Mouse (Mus musculus) embryonic fibroblast, embryonic 13.5 days (primary cell): ENCODE results near the gene Tcf7l1.

ENCODE experiments used
- CTCF ChIP-seq: IDR thresholded peaks from 2 replicates; pipeline ENCODE4 v1.5.1; 2011; ENCODE audit warnings: mild to moderate bottlenecking, control low read depth, low read length, moderate library complexity, borderline replicate concordance; ENCODE audit not compliant: insufficient read depth
- POLR2A ChIP-seq: IDR thresholded peaks from 2 replicates; pipeline ENCODE4 v1.6.1; 2011; ENCODE audit warnings: low read depth, mild to moderate bottlenecking, control low read depth, low read length, moderate library complexity

DNA sequence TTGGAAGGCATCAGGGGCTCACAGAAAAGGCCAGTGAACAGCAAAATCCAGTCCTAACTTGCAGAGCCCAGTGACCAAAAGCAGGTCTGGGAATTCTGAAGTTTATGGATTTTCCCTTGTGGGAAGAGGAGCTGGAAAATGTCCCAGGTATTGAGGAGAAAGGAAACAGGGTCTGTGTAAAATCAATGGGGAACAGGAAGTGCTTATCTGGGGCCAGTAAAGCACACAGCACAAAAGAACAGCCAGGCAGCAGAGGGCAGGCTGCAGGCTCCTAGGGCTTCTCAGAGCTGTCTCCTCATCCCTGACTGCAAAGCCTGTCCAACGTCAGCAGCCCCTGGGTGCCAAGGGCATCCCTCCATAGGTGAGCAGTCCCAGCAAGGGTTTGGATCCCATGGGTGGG is 126.1 kb downstream of the Tcf7l1 start:
- TF ChIP-seq CTCF (no peak), POLR2A (no peak)
